Mouse (Mus musculus) CH12.LX (cell line): ENCODE measurements around the gene Dcp1b. TPM values are rescaled to one million over a fixed set of nuclear protein-coding genes. Genes with fewer than 3 reads are reported as not detected.

Experiments
- DNase-seq: peaks from one replicate; pipeline ENCODE4 v3.0.0-alpha.2; 2013; ENCODE audit errors: extremely low read depth
- H3K27ac ChIP-seq: 2 replicates; pipeline ENCODE4 v1.5.1; 2012; ENCODE audit warnings: low read depth, mild to moderate bottlenecking, control low read depth, moderate library complexity; ENCODE audit not compliant: insufficient read depth
- H3K27me3 ChIP-seq: replicated peaks from 2 replicates; pipeline ENCODE3; 2012; ENCODE audit warnings: inconsistent platforms
- H3K36me3 ChIP-seq, 2 experiments: replicated peaks in 1 of 2; 2 replicates each; pipeline versions ENCODE3 to v1.6.1; 2012; ENCODE audit warnings: inconsistent platforms in 1 of 2, low read length in 1 of 2, mild to moderate bottlenecking in 1 of 2, mixed read lengths in 1 of 2, moderate library complexity in 1 of 2; ENCODE audit not compliant: control insufficient read depth in 1 of 2, insufficient read depth in 1 of 2
- H3K4me1 ChIP-seq, 2 experiments: 2 replicates each; pipeline ENCODE4 v1.6.1; 2012; ENCODE audit warnings: inconsistent platforms in 1 of 2, moderate library complexity in 1 of 2; ENCODE audit not compliant: insufficient read depth in 2 of 2, control insufficient read depth in 1 of 2
- H3K4me2 ChIP-seq: 2 replicates; pipeline ENCODE4 v1.6.1; 2012; ENCODE audit warnings: low read depth, mild to moderate bottlenecking, control low read depth; ENCODE audit not compliant: poor library complexity, insufficient read depth, severe bottlenecking
- H3K4me3 ChIP-seq, 3 experiments: fragments of 150-350 bp in 1 of 3; sonication (generic) in 1 of 3; replicated peaks in 1 of 3; 2 replicates each; pipeline versions ENCODE3 to v1.5.1; 2011 to 2012; ENCODE audit warnings: low read depth in 2 of 3, low read length in 2 of 3, mild to moderate bottlenecking in 2 of 3, moderate library complexity in 2 of 3, control low read depth in 1 of 3, improper control_type of control experiment in 1 of 3, inconsistent platforms in 1 of 3, mixed read lengths in 1 of 3; ENCODE audit not compliant: poor library complexity in 1 of 3
- H3K79me2 ChIP-seq: replicated peaks from 2 replicates; pipeline ENCODE4 v1.6.1; 2012; ENCODE audit warnings: mild to moderate bottlenecking, moderate library complexity; ENCODE audit not compliant: control insufficient read depth, poor library complexity, insufficient read depth, severe bottlenecking; ENCODE audit errors: extremely low read depth
- H3K9ac ChIP-seq: 2 replicates; pipeline ENCODE4 v1.6.1; 2012; ENCODE audit warnings: low read depth, mild to moderate bottlenecking, control low read depth, moderate library complexity; ENCODE audit not compliant: insufficient read depth
- H3K9me3 ChIP-seq: replicated peaks from 2 replicates; pipeline ENCODE3; 2012; ENCODE audit warnings: low read length, inconsistent platforms, mixed read lengths
- BHLHE40 ChIP-seq: IDR thresholded peaks from 2 replicates; pipeline ENCODE4 v1.6.1; 2011; ENCODE audit warnings: mild to moderate bottlenecking, low read depth, low read length, improper control_type of control experiment
- CHD1 ChIP-seq: IDR thresholded peaks from 2 replicates; pipeline ENCODE4 v1.6.1; 2012; ENCODE audit warnings: low read depth, low read length, improper control_type of control experiment, inconsistent platforms
- E2F4 ChIP-seq: IDR thresholded peaks from 2 replicates; pipeline ENCODE4 v1.6.1; 2011; ENCODE audit warnings: low read depth, low read length, improper control_type of control experiment; ENCODE audit not compliant: insufficient replicate concordance
- ELF1 ChIP-seq: IDR thresholded peaks from 2 replicates; pipeline ENCODE4 v1.6.1; 2014; ENCODE audit warnings: low read depth, mild to moderate bottlenecking, inconsistent platforms, low read length, improper control_type of control experiment
- EP300 ChIP-seq: IDR thresholded peaks from 2 replicates; pipeline ENCODE4 v1.6.1; 2011; ENCODE audit warnings: low read length, improper control_type of control experiment
- ETS1 ChIP-seq: conservative IDR thresholded peaks from 2 replicates; pipeline ENCODE4 v1.6.1; 2012; ENCODE audit warnings: low read depth, mild to moderate bottlenecking, inconsistent platforms, low read length, improper control_type of control experiment, moderate library complexity
- GABPA ChIP-seq: IDR thresholded peaks from 2 replicates; pipeline ENCODE4 v1.6.1; 2012; ENCODE audit warnings: low read depth, low read length, improper control_type of control experiment, inconsistent platforms; ENCODE audit not compliant: insufficient replicate concordance
- IRF4 ChIP-seq: IDR thresholded peaks from 2 replicates; pipeline ENCODE4 v1.6.1; 2014; ENCODE audit warnings: low read depth, mild to moderate bottlenecking, inconsistent platforms, low read length, improper control_type of control experiment
- JUN ChIP-seq: IDR thresholded peaks from 2 replicates; pipeline ENCODE4 v1.6.1; 2011; ENCODE audit warnings: low read depth, mild to moderate bottlenecking, low read length, improper control_type of control experiment, moderate library complexity; ENCODE audit not compliant: insufficient read depth
- JUND ChIP-seq: conservative IDR thresholded peaks from 2 replicates; pipeline ENCODE4 v1.6.1; 2011; ENCODE audit warnings: low read depth, low read length, improper control_type of control experiment
- KAT2A ChIP-seq: IDR thresholded peaks from 2 replicates; pipeline ENCODE4 v1.6.1; 2012; ENCODE audit warnings: low read length, improper control_type of control experiment, inconsistent platforms; ENCODE audit not compliant: insufficient replicate concordance
- MAZ ChIP-seq: IDR thresholded peaks from 2 replicates; pipeline ENCODE4 v1.6.1; 2012; ENCODE audit warnings: low read depth, mild to moderate bottlenecking, inconsistent platforms, low read length, improper control_type of control experiment, moderate library complexity
- MXI1 ChIP-seq: IDR thresholded peaks from 2 replicates; pipeline ENCODE4 v1.6.1; 2011; ENCODE audit warnings: mild to moderate bottlenecking, low read depth, low read length, improper control_type of control experiment
- MYC ChIP-seq: IDR thresholded peaks from 2 replicates; pipeline ENCODE4 v1.6.1; 2011; ENCODE audit warnings: low read depth, mild to moderate bottlenecking, improper control_type of control experiment, low read length
- PAX5 ChIP-seq: IDR thresholded peaks from 2 replicates; pipeline ENCODE4 v1.6.1; 2012; ENCODE audit warnings: low read length, inconsistent platforms, mixed read lengths
- POLR2A ChIP-seq: IDR thresholded peaks from 2 replicates; pipeline ENCODE4 v1.6.1; 2011; ENCODE audit warnings: low read depth, mild to moderate bottlenecking, improper control_type of control experiment, low read length
- POLR2AphosphoS2 ChIP-seq: IDR thresholded peaks from 2 replicates; pipeline ENCODE4 v1.6.1; 2011; ENCODE audit warnings: low read depth, low read length, improper control_type of control experiment
- RAD21 ChIP-seq: IDR thresholded peaks from 2 replicates; pipeline ENCODE4 v1.6.1; 2011; ENCODE audit warnings: low read depth, mild to moderate bottlenecking, low read length, improper control_type of control experiment, moderate library complexity
- RCOR1 ChIP-seq: conservative IDR thresholded peaks from 2 replicates; pipeline ENCODE4 v1.6.1; 2012; ENCODE audit warnings: low read depth, mild to moderate bottlenecking, inconsistent platforms, low read length, improper control_type of control experiment
- SIN3A ChIP-seq: IDR thresholded peaks from 2 replicates; pipeline ENCODE4 v1.6.1; 2012; ENCODE audit warnings: low read length, improper control_type of control experiment, inconsistent platforms
- SMC3 ChIP-seq: IDR thresholded peaks from 2 replicates; pipeline ENCODE4 v1.6.1; 2011; ENCODE audit warnings: low read depth, low read length, improper control_type of control experiment
- UBTF ChIP-seq: IDR thresholded peaks from 2 replicates; pipeline ENCODE4 v1.6.1; 2012; ENCODE audit warnings: low read depth, mild to moderate bottlenecking, inconsistent platforms, low read length, improper control_type of control experiment, moderate library complexity
- USF2 ChIP-seq: conservative IDR thresholded peaks from 2 replicates; pipeline ENCODE4 v1.6.1; 2011; ENCODE audit warnings: low read depth, low read length, improper control_type of control experiment
- ZC3H11A ChIP-seq: IDR thresholded peaks from 2 replicates; pipeline ENCODE4 v1.6.1; 2012; ENCODE audit warnings: low read depth, mild to moderate bottlenecking, inconsistent platforms, low read length, improper control_type of control experiment
- ZKSCAN1 ChIP-seq: IDR thresholded peaks from 2 replicates; pipeline ENCODE4 v1.6.1; 2012; ENCODE audit warnings: low read depth, inconsistent platforms, low read length, improper control_type of control experiment, borderline replicate concordance
- ZMIZ1 ChIP-seq: IDR thresholded peaks from 2 replicates; pipeline ENCODE4 v1.6.1; 2012; ENCODE audit warnings: low read depth, mild to moderate bottlenecking, inconsistent platforms, low read length, improper control_type of control experiment
- dilution Hi-C: fragments of 300-500 bp; cut with MboI; formaldehyde crosslinking; loops from 2 replicates; pipeline ENCODE4 v1.14.3; 2020; ENCODE audit warnings: low sequenced_read_pairs; ENCODE audit not compliant: extremely low pct_unique_long_range_greater_than_20kb, extremely low pct_ligation_motif_present
- in situ Hi-C: fragments of 300-500 bp; cut with MboI; formaldehyde crosslinking; loops from 3 replicates; pipeline ENCODE4 v1.14.3; 2019; ENCODE audit warnings: low sequenced_read_pairs, low pct_ligation_motif_present, low pct_unique_long_range_greater_than_20kb, mixed read lengths
- polyA plus RNA-seq: library from polyadenylated mRNA; unstranded; fragments of >175 nt; gene quantifications from 2 replicates; pipeline ENCODE4 v1.2.1, GENCODE M21; 2012; ENCODE audit warnings: low read depth; ENCODE audit not compliant: insufficient read length
- total RNA-seq, 2 experiments: library from RNA; depleted of rRNA; stranded (reverse); fragments of 300-350 nt in 1 of 2; fragments of >200 nt in 1 of 2; gene quantifications; 2 replicates each; pipeline ENCODE4 v1.2.3; 2012 to 2014

The Dcp1b gene
- total and polyA plus RNA-seq, 3 experiments: 1.6 to 2.5 (median 2.2) TPM

- TF ChIP-seq PAX5: no peak
- TF ChIP-seq MAZ: no peak
- no peak for TF ChIP-seq MXI1
- TF ChIP-seq USF2: no peak
- no peak for TF ChIP-seq ETS1
- Histone ChIP-seq H3K4me1 (no peaks in the 10 kb centered on the region), H3K9ac (no peak overlapping the region), H3K27ac (no peak overlapping the region), H3K36me3 (no peaks in the 10 kb centered on the region), H3K9me3 (no peaks in the 10 kb centered on the region), H3K4me3 (no peak overlapping the region), H3K27me3 (peaks cover 72% of the 10 kb centered on the region), H3K79me2 (no peaks in the 10 kb centered on the region), H3K4me2 (no peak overlapping the region)
- dilution Hi-C loops: no loop called here
- in situ Hi-C loops: no loop called here
- no peak for DNase-seq
Measured at GRCm38 (mm10) chr6:119137768-119138167, 37.3 kb upstream of the Dcp1b start.

GRCm38 (mm10) chr6:119139561-119139960, 35.5 kb upstream of the Dcp1b start:
- dilution Hi-C loops (no loop called here), in situ Hi-C loops (no loop called here)
- H3K9me3 ChIP-seq: no peaks in the 10 kb centered on the region
- H3K4me3 ChIP-seq: no peak overlapping the region
- no peaks in the 10 kb centered on the region for H3K79me2 ChIP-seq
- no peak for DNase-seq
- no peak overlapping the region for H3K27ac ChIP-seq
- no peak overlapping the region for H3K4me2 ChIP-seq
- TF ChIP-seq ZC3H11A (no peak), POLR2A (no peak), SIN3A (no peak), IRF4 (no peak), ETS1 (no peak), ZKSCAN1 (no peak), KAT2A (no peak), MAZ (no peak), E2F4 (no peak), SMC3 (no peak), MYC (no peak), POLR2AphosphoS2 (no peak), JUND (no peak)
- H3K9ac ChIP-seq: no peak overlapping the region
- H3K36me3 ChIP-seq: no peaks in the 10 kb centered on the region
- peaks cover 70% of the 10 kb centered on the region for H3K27me3 ChIP-seq
- no peaks in the 10 kb centered on the region for H3K4me1 ChIP-seq

GRCm38 (mm10) chr6:119145109-119145508, 29.9 kb upstream of the Dcp1b start:
- Histone ChIP-seq H3K79me2 (no peaks in the 10 kb centered on the region), H3K9me3 (peaks cover 7% of the 10 kb centered on the region), H3K36me3 (no peaks in the 10 kb centered on the region), H3K27me3 (peaks cover 73% of the 10 kb centered on the region), H3K9ac (no peak overlapping the region), H3K4me3 (no peak overlapping the region), H3K27ac (no peak overlapping the region), H3K4me2 (no peak overlapping the region), H3K4me1 (no peaks in the 10 kb centered on the region)
- dilution Hi-C loops: no loop called here
- no peak for DNase-seq
- in situ Hi-C loops: no loop called here
- TF ChIP-seq EP300: no peak
- no peak for TF ChIP-seq UBTF
- no peak for TF ChIP-seq ETS1
- TF ChIP-seq KAT2A: no peak
- no peak for TF ChIP-seq CHD1
- TF ChIP-seq RCOR1: no peak
- TF ChIP-seq PAX5: no peak
- no peak for TF ChIP-seq ELF1
- TF ChIP-seq ZMIZ1: no peak
- TF ChIP-seq MXI1: no peak
- no peak for TF ChIP-seq BHLHE40
- no peak for TF ChIP-seq MYC
- TF ChIP-seq POLR2A: no peak
- no peak for TF ChIP-seq POLR2AphosphoS2
- no peak for TF ChIP-seq RAD21
- TF ChIP-seq GABPA: no peak
- no peak for TF ChIP-seq E2F4
- no peak for TF ChIP-seq JUN
- TF ChIP-seq, all 38 proteins: peak for 0
